ENCODE assay signal across 23 mouse cellular contexts in the genomic region with DNA sequence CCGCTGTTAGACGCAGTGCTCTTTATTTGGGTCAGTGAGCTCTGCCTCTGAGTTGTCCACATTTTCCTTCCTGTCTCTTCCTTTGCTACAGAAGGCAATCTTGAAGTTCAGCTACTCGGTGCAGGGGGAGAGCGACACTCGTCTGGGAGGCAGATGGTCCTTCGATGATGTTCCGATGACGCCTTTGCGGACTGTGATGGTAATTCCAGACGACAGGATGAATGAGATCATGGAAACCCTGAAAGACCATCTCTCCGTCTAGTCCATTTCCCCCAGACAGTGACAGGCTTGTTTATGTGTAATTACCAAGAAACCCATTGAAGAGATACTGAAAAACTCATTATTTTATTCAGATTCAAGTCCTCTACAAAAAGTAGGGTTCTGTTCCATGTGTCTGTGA. TPM values are rescaled to one million over a fixed set of nuclear protein-coding genes. Genes with fewer than 3 reads are reported as not detected.
"Had no signal": no experiment of that assay in that cellular context is flagged by ENCODE, and none has a peak within 500 bp of the region (broad histone marks: within the 10 kb centered on the region; RNA-seq: fewer than 3 reads in every experiment).

No protein-coding gene starts in this region.

- DNase-seq: liver, embryonic 13.5 days; liver, postnatal 0 days; lung, adult 2 months; lung, postnatal 14 days; lung, postnatal 36 days; right cerebral cortex, postnatal 14 days; thymus, adult 2 months; thymus, postnatal 25 days; thymus, postnatal 4 days had no signal

- ATAC-seq: liver, postnatal 0 days; lung, postnatal 0 days; midbrain, embryonic 13.5 days; midbrain, embryonic 15.5 days had no signal

- H3K27ac ChIP-seq: liver, embryonic 13.5 days; liver, embryonic 15.5 days; lung, embryonic 15.5 days; macrophage; midbrain, embryonic 13.5 days; midbrain, embryonic 15.5 days; neural tube, embryonic 13.5 days; neural tube, embryonic 15.5 days; stomach, embryonic 15.5 days; stomach, postnatal 0 days had no signal

- H3K4me3 ChIP-seq: liver, embryonic 13.5 days; liver, embryonic 15.5 days; lung, embryonic 15.5 days; megakaryocyte, embryonic 14.5 days; midbrain, embryonic 13.5 days; midbrain, embryonic 15.5 days; neural tube, embryonic 13.5 days; neural tube, embryonic 15.5 days; stomach, embryonic 15.5 days had no signal

RNA-seq across cellular contexts. Expression of a gene that starts 40.8 kb away (rescaled TPM):
- total RNA-seq: megakaryocyte progenitor cell, adult 5-6 weeks; midbrain, postnatal 0 days; monocyte, adult 5-6 weeks had no signal

RNA-seq across cellular contexts. Expression of a gene that starts 56.0 kb away (rescaled TPM):
- total RNA-seq: megakaryocyte progenitor cell, adult 5-6 weeks; monocyte, adult 5-6 weeks had no signal
